Mouse (Mus musculus): ENCODE results near the gene Mrnip.

Mrnip gene

GRCm38 (mm10) chr11:50245269-50245668, 71.0 kb downstream of the Mrnip start:
- in situ Hi-C loops (cut with MboI, MseI) = loop anchor here (5.0 kb wide), 1 partner anchor 568 kb away; no protein-coding TSS in a partner anchor

GRCm38 (mm10) chr11:50248473-50249171, 74.4 kb downstream of the Mrnip start:
- in situ Hi-C loops (cut with MboI, MseI) = loop anchor here (5.0 kb wide), 1 partner anchor 571 kb away; no protein-coding TSS in a partner anchor
